Mouse (Mus musculus) inflammation-experienced regulatory T-cells, adult 16 weeks (primary cell): ENCODE data around the gene Mcu. TPM values are rescaled to one million over a fixed set of nuclear protein-coding genes. Genes with fewer than 3 reads are reported as not detected.

Source experiments
- polyA plus RNA-seq: library from polyadenylated mRNA; unstranded; fragments of 100-300 nt; shearing (Covaris generic); gene quantifications from one replicate; pipeline ENCODE4 v1.2.1, GENCODE M21; 2017

Mcu gene
- 7.8 TPM for polyA plus RNA-seq

DNA sequence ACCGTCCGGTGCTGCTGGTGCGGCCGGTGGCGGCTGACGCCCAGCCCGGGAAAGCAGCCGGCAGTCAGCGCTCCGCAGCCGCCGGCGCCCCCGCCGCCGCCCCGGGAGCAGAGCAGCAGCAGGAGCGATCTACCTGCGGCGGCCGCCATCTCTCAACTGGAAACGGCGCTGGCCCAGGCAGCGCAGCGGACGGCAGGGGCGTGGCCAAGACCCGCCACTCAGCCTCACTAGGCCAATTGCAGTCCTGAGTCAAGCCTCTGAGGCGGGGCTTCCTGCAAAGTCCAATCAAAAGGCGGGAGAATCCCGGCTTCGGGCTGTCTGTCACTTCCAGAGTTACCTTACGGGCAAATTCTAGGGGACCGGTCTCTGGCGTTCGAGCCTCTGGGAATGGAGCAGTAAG, at the start of gene Mcu:
TSS of gene Mcu (minus strand) at position 171 of the 400 bp plus-strand sequence.

DNA sequence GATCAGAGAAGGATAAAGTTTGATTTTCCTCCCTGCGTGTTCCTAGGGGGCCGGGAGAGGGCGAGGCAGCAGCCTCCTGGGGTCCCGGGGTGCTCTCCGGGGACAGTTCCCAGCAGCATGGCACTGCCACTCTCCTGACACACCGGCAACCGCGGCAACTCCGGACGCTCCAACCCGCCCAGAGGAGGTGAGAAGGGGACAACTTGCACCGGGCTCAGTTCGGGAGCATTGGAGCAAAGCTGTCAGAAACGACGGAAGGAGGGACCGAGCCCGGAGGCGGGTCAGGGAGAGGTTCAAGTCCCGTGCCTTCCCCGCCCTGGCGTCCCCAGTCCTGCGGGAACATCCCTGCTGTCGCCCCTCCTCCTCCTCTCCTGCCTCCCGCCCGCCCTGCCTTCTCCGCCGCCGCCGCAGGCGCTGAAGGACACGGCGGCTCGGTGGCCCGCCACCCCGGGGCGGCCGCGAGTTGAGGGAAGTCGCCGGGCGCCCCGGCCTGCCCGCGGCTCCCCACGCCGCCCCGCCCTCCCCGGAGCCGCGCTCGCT, 441 bp downstream of the Mcu start, which contains the start of gene Gm10322:
TSS of gene Gm10322 (plus strand) at position 83 of the 540 bp plus-strand sequence.

DNA sequence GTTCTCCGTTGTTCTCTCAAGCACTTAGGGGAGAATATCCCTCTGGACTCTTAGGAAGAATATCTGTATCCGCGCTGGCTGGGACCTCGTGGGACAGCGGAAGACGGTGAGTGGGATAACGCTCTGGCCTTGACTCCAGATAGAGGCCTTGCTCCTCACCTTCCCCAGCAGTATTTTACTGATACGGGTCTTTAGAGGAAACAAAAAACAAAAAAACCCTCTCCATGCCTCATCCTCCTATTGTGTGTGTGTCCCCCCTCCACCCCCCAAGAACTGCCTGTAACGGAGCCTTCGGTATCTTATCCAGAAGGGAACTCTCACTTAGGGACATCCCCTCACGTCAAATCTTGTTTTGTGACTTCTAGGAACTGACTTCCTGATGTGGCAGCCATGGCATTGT, 174.8 kb downstream of the Mcu start, which contains the start of gene Oit3:
TSS of gene Oit3 (minus strand) at position 44 of the 400 bp plus-strand sequence.

DNA sequence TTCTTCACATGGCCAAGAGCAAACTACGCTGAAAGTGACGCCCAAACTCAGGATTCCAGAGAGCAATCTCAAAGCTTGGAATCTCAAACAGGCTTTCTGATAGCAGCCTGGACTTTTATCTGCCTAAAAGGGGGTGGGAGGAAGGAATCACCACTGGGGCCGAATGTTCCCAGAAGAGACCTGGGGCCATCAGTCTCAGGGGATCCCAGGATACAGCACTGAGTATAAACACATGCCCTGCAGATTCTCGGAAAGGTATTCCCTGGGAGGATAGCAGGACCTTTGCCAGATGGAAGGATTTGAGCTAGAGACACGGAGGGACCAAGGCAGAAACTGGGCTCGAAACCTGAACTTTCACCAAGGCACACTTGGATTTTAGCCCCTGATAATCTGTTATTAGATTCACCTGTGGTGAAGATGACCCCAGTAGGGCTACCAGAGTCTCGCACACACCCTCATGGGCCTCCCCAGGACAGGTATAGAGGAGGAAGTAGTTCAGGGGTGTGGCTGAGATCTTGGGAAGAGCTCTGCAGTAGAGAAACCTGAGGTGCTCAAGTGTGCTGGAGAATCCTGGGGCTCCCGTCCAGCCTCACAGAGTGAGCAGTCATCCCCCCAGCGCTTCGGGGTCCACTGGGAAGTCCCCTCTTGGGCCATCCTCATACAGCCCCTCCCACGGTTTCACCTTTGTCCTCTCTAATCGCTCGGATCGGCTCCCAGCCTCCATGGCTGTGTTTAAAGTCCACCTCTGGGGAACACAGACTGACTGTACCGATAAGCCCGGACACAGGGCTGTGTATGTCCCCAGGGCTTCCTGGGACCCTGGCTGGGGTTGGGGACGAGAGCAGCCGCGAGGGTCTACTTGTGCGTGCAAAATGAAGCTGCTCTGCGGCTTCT, 213.3 kb downstream of the Mcu start, which contains the start of gene Pla2g12b:
TSS of gene Pla2g12b (plus strand) at position 762 of the 894 bp plus-strand sequence.

Other genes starting within 250 kb of the Mcu start
- 97.4 TPM for gene Gm10273, start 221.1 kb downstream of the Mcu start, polyA plus RNA-seq
- gene Pla2g12b, start 213.0 kb downstream of the Mcu start, polyA plus RNA-seq, result not detected
- not detected for gene Oit3, start 174.9 kb downstream of the Mcu start, polyA plus RNA-seq
- not detected for gene Gm10322, start 629 bp downstream of the Mcu start, polyA plus RNA-seq
- gene Micu1, start 85.8 kb upstream of the Mcu start, polyA plus RNA-seq, result 74.4 TPM